Mouse (Mus musculus) embryonic facial prominence, embryonic 11.5 days (tissue): ENCODE results near the gene Slc9a8. TPM values are rescaled to one million over a fixed set of nuclear protein-coding genes. Genes with fewer than 3 reads are reported as not detected.

ENCODE experiments used
- ATAC-seq: fragments of 200-750 bp; cut with Nextera tagmentation; replicated peaks from 2 replicates; pipeline ENCODE4 v1.8.0; 2017; ENCODE audit warnings: low read depth; ENCODE audit not compliant: insufficient number of reproducible peaks, low FRiP score, low TSS enrichment
- DNase-seq: peaks from one replicate; pipeline ENCODE4 v3.0.0-alpha.2; 2015; ENCODE audit warnings: low spot score
- H3K27ac ChIP-seq: fragments of 300-500 bp; sonication (generic); replicated peaks from 2 replicates; pipeline ENCODE4 v1.5.1; 2014; ENCODE audit warnings: mild to moderate bottlenecking, low read depth, low read length, control low read depth
- H3K27me3 ChIP-seq: fragments of 300-500 bp; sonication (generic); 2 replicates; pipeline ENCODE4 v1.6.1; 2014; ENCODE audit warnings: mild to moderate bottlenecking, low read length, moderate library complexity, mixed read lengths; ENCODE audit not compliant: control insufficient read depth, insufficient read depth
- H3K36me3 ChIP-seq: fragments of 300-500 bp; sonication (generic); replicated peaks from 2 replicates; pipeline ENCODE4 v1.6.1; 2014; ENCODE audit warnings: low read depth, mild to moderate bottlenecking, low read length, moderate library complexity, mixed read lengths; ENCODE audit not compliant: control insufficient read depth, insufficient read depth
- H3K4me1 ChIP-seq: fragments of 300-500 bp; sonication (generic); 2 replicates; pipeline ENCODE4 v1.6.1; 2014; ENCODE audit warnings: low read length, mixed read lengths; ENCODE audit not compliant: control insufficient read depth, insufficient read depth
- H3K4me2 ChIP-seq: fragments of 300-500 bp; sonication (generic); 2 replicates; pipeline ENCODE4 v1.6.1; 2014; ENCODE audit warnings: low read depth, mild to moderate bottlenecking, control low read depth, low read length, moderate library complexity
- H3K4me3 ChIP-seq: fragments of 300-500 bp; sonication (generic); 2 replicates; pipeline ENCODE4 v1.5.1; 2014; ENCODE audit warnings: low read depth, low read length, control low read depth
- H3K9ac ChIP-seq: fragments of 300-500 bp; sonication (generic); replicated peaks from 2 replicates; pipeline ENCODE4 v1.6.1; 2014; ENCODE audit warnings: mild to moderate bottlenecking, control low read depth, low read length
- H3K9me3 ChIP-seq: fragments of 300-500 bp; sonication (generic); replicated peaks from 2 replicates; pipeline ENCODE4 v1.6.1; 2016; ENCODE audit warnings: mild to moderate bottlenecking, low read length, inconsistent platforms, mixed read lengths; ENCODE audit not compliant: control insufficient read depth
- WGBS: fragments of 180-500 bp; shearing (Covaris S2); extraction: QIAGEN DNeasy Blood & Tissue Kit; methylation state at CpG from one replicate; pipeline ENCODE4 v1.1.7; 2014; 5-methylcytosine and 5-hydroxymethylcytosine counted together
- polyA plus RNA-seq: library from polyadenylated mRNA; unstranded; fragments of >200 nt; fragmentation: Nextera tagmentation; extraction: Ambion mirVana; gene quantifications from 2 replicates; pipeline ENCODE4 v1.2.1, GENCODE M21; 2014

Gene Slc9a8
- polyA plus RNA-seq, 1 experiment from 2014 or later: 13.5 TPM

DNA sequence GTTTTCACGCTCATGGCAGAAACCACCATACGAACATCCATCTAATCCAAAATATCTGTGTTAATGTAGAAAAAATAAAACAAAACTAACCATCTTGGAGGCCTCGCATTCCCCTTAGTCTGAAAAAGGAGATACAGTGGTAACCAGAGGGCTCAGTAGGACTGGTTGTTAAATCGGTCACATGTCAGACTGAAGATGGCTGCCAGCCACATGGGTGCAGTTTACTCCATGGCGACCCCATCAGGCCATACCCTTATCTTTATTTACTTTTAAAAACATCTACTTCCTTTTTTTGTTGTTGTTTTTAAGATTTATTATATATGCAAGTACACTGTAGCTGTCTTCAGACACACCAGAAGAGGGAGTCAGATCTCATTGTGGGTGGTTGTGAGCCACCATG is 8.1 kb downstream of the Slc9a8 start:
- Histone ChIP-seq H3K9me3 (no peaks in the 10 kb centered on the region), H3K9ac (no peak overlapping the region), H3K4me3 (no peak overlapping the region), H3K36me3 (no peaks in the 10 kb centered on the region; the same call in 1 of the 2 replicates), H3K27me3 (no peaks in the 10 kb centered on the region), H3K4me1 (no peaks in the 10 kb centered on the region), H3K4me2 (no peak overlapping the region), H3K27ac (no peak overlapping the region)
- DNase-seq (no peak), ATAC-seq (no peak)
- 89% methylated on average over 5 of the region's 5 CpGs for WGBS

DNA sequence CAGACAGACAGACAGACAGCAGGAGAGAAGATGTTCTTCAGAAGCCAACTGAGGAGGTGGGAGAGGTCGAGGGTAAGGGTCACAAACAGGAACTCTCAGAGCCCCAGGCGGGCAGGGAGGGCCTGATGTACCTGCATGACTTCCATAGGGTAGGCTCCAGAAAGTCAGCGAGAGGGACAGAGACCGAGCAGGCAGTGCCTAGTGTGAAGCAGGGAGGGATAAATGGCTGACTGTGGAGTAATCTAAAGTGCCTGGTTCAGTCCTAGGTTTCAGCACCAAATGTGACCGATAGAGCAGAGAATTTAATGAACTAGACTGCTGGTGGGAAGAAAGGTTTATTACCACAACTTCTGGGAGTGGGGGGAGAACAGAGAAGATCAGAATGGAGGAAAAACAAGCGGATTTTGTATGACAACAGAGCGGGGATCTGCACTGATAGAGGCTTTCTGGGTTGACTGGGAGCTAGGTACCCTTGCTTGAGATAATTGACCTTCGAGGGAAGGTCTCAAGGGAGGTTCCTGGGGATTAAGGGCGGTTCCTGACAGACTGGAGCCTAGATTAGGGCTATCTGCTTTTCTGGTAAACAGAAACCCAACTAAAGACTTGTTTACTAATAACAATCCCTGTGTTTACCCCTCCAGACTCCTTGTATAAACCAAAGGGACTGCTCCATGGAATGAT is 9.4 kb downstream of the Slc9a8 start:
- ATAC-seq (no peak), DNase-seq (no peak)
- no peaks in the 10 kb centered on the region; the same call in 1 of the 2 replicates for H3K36me3 ChIP-seq
- H3K4me3 ChIP-seq: no peak overlapping the region
- no peak overlapping the region for H3K9ac ChIP-seq
- no peak overlapping the region for H3K27ac ChIP-seq
- H3K4me1 ChIP-seq: no peaks in the 10 kb centered on the region
- no peaks in the 10 kb centered on the region for H3K27me3 ChIP-seq
- 65% methylated on average over 9 of the region's 9 CpGs for WGBS
- H3K9me3 ChIP-seq: no peaks in the 10 kb centered on the region
- no peak overlapping the region for H3K4me2 ChIP-seq

DNA sequence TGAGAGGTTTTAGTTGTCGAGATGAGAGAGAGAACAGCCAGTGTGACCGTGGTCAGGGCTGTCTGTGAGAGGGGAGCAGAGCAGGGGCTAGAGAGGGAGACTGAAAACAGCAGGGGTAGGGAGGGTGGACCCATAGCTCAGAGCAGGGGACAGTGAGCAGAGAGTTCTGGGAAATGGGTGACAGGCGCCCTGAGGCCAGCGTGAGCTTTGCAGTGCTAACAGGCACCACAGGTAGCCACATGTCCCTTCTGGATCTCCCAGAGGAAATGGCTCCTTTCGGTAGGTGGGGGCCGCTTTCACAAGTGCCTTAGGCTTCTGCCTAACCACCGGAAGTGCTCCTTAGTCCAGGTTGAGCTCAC is 9.9 kb downstream of the Slc9a8 start:
- Histone ChIP-seq H3K36me3 (no peaks in the 10 kb centered on the region; the same call in 1 of the 2 replicates), H3K4me2 (no peak overlapping the region), H3K4me3 (no peak overlapping the region), H3K9me3 (no peaks in the 10 kb centered on the region), H3K9ac (no peak overlapping the region), H3K27ac (no peak overlapping the region), H3K27me3 (no peaks in the 10 kb centered on the region), H3K4me1 (no peaks in the 10 kb centered on the region)
- DNase-seq (no peak), ATAC-seq (no peak)
- 68% methylated on average over 7 of the region's 7 CpGs for WGBS

DNA sequence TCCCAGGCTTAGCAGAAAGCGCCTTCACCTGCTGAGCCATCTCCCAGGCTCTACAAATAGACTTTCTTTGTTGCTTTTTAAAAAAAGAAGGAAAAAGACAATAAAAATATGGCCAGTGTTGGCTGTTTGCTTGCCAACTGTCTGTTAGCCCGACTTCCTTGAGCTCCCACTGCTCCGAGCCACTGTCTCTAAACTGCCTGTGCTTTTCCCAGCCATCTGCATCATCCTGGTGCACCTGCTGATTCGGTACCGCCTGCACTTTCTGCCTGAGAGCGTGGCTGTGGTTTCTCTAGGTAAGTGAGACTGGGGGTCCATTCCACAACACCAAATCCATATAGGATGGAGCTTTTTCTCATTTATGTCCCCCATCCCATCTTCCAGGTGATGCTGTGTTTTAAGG is 13.1 kb downstream of the Slc9a8 start:
- H3K4me2 ChIP-seq: no peak overlapping the region
- no peak for ATAC-seq
- WGBS: 91% methylated on average over 6 of the region's 6 CpGs
- H3K27ac ChIP-seq: no peak overlapping the region
- no peak overlapping the region for H3K9ac ChIP-seq
- H3K27me3 ChIP-seq: no peaks in the 10 kb centered on the region
- no peaks in the 10 kb centered on the region for H3K4me1 ChIP-seq
- no peaks in the 10 kb centered on the region for H3K9me3 ChIP-seq
- DNase-seq: no peak
- H3K36me3 ChIP-seq: no peaks in the 10 kb centered on the region
- H3K4me3 ChIP-seq: no peak overlapping the region

DNA sequence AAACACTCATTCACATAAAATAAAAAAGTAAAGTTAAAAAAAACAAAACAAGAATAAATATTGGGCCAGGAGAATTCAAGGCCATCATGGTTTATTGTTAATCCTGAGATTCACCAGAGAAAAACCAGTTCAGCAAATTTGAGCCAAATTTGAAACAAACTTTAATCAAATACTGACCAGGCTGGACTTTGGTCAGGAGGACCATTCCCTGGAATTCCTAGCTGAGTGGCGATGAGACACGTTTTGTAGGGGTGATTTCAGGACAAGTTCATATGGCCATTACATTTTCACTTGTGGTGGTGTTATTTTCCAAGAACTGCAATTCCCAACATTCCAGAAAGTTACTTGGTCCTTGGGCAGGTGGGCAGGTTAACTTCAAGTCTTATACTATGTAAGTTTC is 14.1 kb downstream of the Slc9a8 start:
- Histone ChIP-seq H3K4me2 (no peak overlapping the region), H3K27ac (no peak overlapping the region), H3K9ac (no peak overlapping the region), H3K4me3 (no peak overlapping the region), H3K4me1 (no peaks in the 10 kb centered on the region), H3K27me3 (no peaks in the 10 kb centered on the region), H3K36me3 (no peaks in the 10 kb centered on the region), H3K9me3 (no peaks in the 10 kb centered on the region)
- DNase-seq: no peak
- 89% methylated on average over 2 of the region's 2 CpGs for WGBS
- ATAC-seq: no peak

DNA sequence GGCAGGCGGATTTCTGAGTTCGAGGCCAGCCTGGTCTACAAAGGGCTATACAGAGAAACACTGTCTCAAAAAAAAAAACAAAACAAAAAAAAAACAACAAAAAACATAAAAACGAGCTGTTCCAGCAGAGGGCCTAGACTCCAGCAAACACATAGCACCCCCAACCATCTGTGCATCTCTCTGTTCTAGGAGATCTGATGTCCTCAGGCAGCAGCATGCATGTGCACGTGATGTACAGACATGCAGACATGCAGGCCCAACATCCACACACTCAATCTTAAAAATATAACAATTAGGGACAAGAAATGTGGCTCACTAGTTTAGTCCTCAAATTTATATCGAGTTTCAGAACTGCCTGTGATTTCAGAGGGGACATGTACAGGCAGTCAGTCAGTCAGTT is 14.9 kb downstream of the Slc9a8 start:
- Histone ChIP-seq H3K9ac (no peak overlapping the region), H3K36me3 (no peaks in the 10 kb centered on the region), H3K9me3 (no peaks in the 10 kb centered on the region), H3K4me3 (no peak overlapping the region), H3K27me3 (no peaks in the 10 kb centered on the region), H3K4me2 (no peak overlapping the region), H3K4me1 (no peaks in the 10 kb centered on the region), H3K27ac (no peak overlapping the region)
- ATAC-seq (no peak), DNase-seq (no peak)
- 83% methylated on average over 5 of the region's 5 CpGs for WGBS

DNA sequence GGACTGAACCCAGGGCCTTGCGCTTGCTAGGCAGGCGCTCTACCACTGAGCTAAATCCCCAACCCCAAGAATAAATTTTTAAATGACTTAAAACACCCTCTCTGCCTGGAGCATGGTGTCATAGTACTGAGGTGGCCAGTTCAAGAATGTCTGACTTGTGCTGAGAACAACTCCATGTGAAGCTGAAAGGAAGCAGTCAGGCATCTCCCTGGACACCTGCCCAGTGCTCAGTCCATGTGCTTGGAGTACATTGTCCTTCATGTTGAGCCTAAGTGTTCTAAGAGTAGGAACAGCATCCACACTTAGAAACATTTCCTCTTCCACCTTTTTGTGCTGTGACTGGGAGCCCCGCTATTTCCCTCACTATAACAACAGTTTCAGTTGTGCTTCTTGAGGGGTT is 17.9 kb downstream of the Slc9a8 start:
- H3K4me1 ChIP-seq: no peaks in the 10 kb centered on the region
- H3K4me3 ChIP-seq: no peak overlapping the region
- H3K27me3 ChIP-seq: no peaks in the 10 kb centered on the region
- H3K9me3 ChIP-seq: no peaks in the 10 kb centered on the region
- WGBS: 93% methylated on average over 3 of the region's 3 CpGs
- no peaks in the 10 kb centered on the region for H3K36me3 ChIP-seq
- no peak overlapping the region for H3K9ac ChIP-seq
- H3K4me2 ChIP-seq: no peak overlapping the region
- H3K27ac ChIP-seq: no peak overlapping the region
- DNase-seq (no peak), ATAC-seq (no peak)

DNA sequence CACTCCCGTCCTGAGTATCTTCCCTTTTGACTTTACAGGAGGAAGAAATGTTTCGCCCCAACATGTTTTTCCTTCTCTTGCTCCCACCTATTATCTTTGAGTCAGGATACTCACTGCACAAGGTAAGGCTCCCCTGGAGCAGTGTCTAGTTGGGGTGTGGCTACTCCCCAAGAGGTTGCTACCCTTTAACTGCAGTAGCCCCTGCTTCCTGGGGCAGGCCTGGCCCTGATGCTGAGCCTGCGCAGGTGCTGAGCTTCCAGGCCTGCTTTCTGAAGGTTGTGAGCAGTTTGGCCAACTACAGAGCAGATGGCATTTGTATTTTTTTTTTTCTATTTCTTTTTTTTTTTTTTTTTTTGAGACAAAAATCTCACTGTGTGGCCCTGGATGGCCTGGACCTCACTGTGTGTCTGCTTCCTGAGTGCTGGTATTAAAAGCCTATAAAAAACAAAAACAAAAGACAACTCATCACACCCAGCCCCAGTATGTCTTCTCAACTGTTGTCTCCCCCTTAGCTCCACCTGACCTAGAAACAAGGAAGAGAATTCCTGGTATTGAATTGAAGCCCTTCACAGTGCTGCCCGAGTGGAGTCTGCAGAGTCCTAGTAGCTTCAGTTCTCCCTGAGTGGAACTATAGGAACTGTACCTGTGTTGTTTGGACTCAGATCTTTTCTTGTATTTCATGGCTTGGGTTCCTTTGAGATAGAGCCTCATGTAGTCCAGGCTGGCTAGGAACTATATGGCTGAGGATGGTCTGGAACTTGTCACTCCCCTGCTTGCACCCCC is 22.1 kb downstream of the Slc9a8 start:
- Histone ChIP-seq H3K36me3 (peaks cover 5% of the 10 kb centered on the region), H3K27ac (no peak overlapping the region), H3K4me3 (no peak overlapping the region), H3K9me3 (no peaks in the 10 kb centered on the region), H3K9ac (no peak overlapping the region), H3K4me2 (no peak overlapping the region), H3K27me3 (no peaks in the 10 kb centered on the region), H3K4me1 (no peaks in the 10 kb centered on the region)
- 94% methylated on average over 4 of the region's 4 CpGs for WGBS
- ATAC-seq (no peak), DNase-seq (no peak)
